Mouse (Mus musculus): ENCODE data around the gene Idua. TPM values are rescaled to one million over a fixed set of nuclear protein-coding genes. Genes with fewer than 3 reads are reported as not detected.

Idua gene
- 40.2 to 45.7 TPM (median 41.7 TPM) in 4 replicates for total RNA-seq (2023; ENCODE audit: inconsistent age)

DNA sequence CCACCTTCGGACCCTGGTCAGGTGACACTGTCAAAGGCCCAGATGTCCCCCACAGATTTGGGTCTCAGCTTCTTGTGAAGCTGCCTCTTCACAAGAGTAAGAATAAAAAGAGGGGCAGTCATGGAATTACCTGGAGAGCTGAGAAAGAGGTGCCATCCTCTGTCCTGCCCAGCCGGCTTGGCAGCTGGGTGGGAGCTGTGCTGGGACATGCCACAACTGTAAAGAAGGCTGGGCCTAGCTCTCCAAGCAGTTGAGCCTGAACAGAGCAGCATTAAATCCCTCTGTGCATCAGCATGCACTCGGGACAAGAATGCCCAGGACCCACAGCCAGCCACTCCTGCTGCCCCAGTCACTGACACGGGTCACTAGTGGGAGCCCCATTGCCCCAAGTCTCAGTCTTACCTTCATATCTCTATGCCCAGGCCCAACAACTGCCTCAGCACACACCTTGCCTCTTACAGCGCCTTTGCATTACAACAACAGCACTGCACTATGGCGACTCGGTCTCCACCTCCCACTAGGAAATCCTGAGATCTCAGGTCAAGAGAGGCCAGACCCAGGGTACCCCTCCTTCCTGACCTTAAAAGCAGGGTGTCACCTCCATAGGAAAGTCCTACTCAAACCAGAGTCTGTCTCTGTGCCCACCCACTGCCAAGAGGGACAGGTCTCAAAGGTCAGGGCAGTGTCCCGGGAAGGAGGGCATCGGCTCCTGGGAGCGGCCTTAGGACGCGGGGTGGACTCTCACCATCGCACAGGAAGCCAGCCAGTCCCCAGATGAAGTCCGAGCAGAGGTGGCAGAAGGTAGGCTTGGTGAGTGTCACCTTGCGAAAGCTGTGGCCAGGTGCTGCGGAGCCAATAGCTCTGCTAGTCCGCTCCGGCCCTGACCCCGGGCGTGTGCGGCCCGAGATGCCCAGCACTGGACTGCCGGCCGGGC is at the start of gene Idua:
Idua (plus strand) TSS at position 634 of the 934 bp plus-strand sequence.

GRCm38 (mm10) chr5:108629634-108630483 is 30.3 kb upstream of the Idua start, which contains the start of the genes Gak and Tmem175:
TSS of gene Gak (minus strand) at chr5:108629755.
TSS of gene Tmem175 (plus strand) at chr5:108629770.

GRCm38 (mm10) chr5:108668977-108669936 is 9.1 kb downstream of the Idua start, which contains the start of gene Dgkq:
TSS of gene Dgkq (minus strand) at chr5:108669672.

DNA sequence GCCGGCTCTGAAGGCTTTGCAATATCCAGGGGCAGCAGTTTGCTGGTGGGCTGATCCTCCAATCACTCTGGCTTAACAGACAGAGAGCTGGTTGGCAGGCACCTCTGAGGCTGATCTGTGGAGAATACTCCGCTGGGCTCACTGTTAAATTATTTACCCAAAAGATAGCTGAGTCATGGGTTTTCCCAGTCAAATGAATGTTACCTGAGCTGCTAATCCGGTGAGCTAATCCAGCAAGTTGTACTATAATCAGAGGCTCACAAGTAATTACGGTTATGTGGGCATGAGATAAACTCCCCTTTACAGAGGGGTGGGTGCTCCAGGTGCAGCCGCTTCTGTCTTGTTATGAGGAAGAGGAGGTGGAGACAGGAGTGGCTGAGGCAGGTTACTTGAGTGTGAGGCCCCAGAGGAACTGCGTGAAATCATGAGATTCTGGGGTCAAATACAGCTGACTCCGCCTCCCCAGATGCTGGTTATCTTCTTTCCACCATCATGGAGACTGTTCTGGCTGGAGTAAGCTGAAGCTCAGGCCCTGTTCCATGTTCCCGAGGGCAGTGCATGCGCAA is 15.2 kb downstream of the Idua start, which contains the start of gene Slc26a1:
Slc26a1 (minus strand) TSS at position 319 of the 566 bp plus-strand sequence.

DNA sequence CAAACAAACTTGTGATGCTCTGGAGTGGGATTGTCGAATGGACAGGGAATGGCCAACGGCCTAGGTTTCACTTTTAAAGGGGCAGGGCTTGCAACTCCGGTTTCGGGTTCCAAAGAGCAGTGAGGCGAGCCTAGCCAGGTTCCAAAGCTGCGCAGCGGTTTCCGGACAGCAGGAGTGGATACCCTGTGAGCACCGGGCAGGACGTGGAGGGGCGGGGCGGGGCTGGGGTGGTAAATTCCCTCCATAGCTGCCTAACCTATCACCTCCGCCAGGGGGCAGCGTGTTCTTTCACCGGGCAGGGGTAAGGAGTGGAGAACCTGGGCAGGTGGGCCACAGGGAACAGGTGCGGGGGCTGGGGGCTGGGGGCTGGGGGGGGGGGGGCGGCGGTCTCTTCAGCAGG is 32.1 kb downstream of the Idua start, which contains the start of gene Fgfrl1:
Fgfrl1 (plus strand) TSS at position 112 of the 400 bp plus-strand sequence.

Other genes with a start within 250 kb of the Idua start
- gene Atp5k, start 225.9 kb upstream of the Idua start, total RNA-seq (2023; ENCODE audit: inconsistent age): 62.9 to 80.0 TPM (median 70.9 TPM) in 4 replicates
- gene Mfsd7a, start 211.4 kb upstream of the Idua start, total RNA-seq (2023; ENCODE audit: inconsistent age): not detected in 4 replicates
- 18.4 to 31.3 TPM (median 23.8 TPM) in 4 replicates for gene Pcgf3, start 199.1 kb upstream of the Idua start, total RNA-seq (2023; ENCODE audit: inconsistent age)
- not detected in 4 replicates for gene Cplx1, start 110.3 kb upstream of the Idua start, total RNA-seq (2023; ENCODE audit: inconsistent age)
- gene Gak, start 30.6 kb upstream of the Idua start, total RNA-seq (2023; ENCODE audit: inconsistent age): 144 to 160 TPM (median 152 TPM) in 4 replicates
- 18.8 to 22.2 TPM (median 20.6 TPM) in 4 replicates for gene Tmem175, start 30.6 kb upstream of the Idua start, total RNA-seq (2023; ENCODE audit: inconsistent age)
- gene Dgkq, start 9.3 kb downstream of the Idua start, total RNA-seq (2023; ENCODE audit: inconsistent age): 37.3 to 42.3 TPM (median 39.7 TPM) in 4 replicates
- gene Slc26a1, start 15.2 kb downstream of the Idua start, total RNA-seq (2023; ENCODE audit: inconsistent age): not detected in 4 replicates
- 6.1 to 7.3 TPM (median 6.8 TPM) in 4 replicates for gene Fgfrl1, start 32.1 kb downstream of the Idua start, total RNA-seq (2023; ENCODE audit: inconsistent age)
- not detected in 4 replicates for gene Rnf212, start 114.7 kb downstream of the Idua start, total RNA-seq (2023; ENCODE audit: inconsistent age)
- gene Tmed11, start 135.0 kb downstream of the Idua start, total RNA-seq (2023; ENCODE audit: inconsistent age): not detected in 4 replicates
- gene Vmn2r8, start 148.5 kb downstream of the Idua start, total RNA-seq (2023; ENCODE audit: inconsistent age): not detected in 4 replicates
- gene Vmn2r9, start 192.3 kb downstream of the Idua start, total RNA-seq (2023; ENCODE audit: inconsistent age): not detected in 4 replicates